In genomic region chr9:45677236-45677781, GRCm38 (mm10) we compare ENCODE assay signal across 8 mouse cellular contexts.
DNase-seq lines count a peak whose midpoint lies in the region; ATAC-seq lines count a peak whose summit lies in the region.

No protein-coding gene starts in this region.

- no peaks in the 10 kb centered on the region for H3K36me3 ChIP-seq in forebrain, embryonic 15.5 days
- H3K36me3 ChIP-seq in hindbrain, embryonic 11.5 days (ENCODE audit: control insufficient read depth, insufficient read depth, low read length): no peaks in the 10 kb centered on the region
- no peaks in the 10 kb centered on the region for H3K36me3 ChIP-seq in midbrain, embryonic 15.5 days (replicated peaks)

- peak; percentile 13 for DNase-seq in thymus, postnatal 14 days
- DNase-seq in thymus, postnatal 0 days (ENCODE audit: low spot score): no peak
- DNase-seq in hindbrain, embryonic 11.5 days (ENCODE audit: low spot score): peak; percentile 45
- peak; percentile 43 to 81 for DNase-seq in left cerebral cortex, postnatal 14 days (ENCODE audit: low spot score in 2 of 2)
- peak; percentile 72 for DNase-seq in testis, postnatal 14 days (ENCODE audit: low spot score)
- no peak for DNase-seq in adrenal gland, adult 8-10 months

- no peaks in the 10 kb centered on the region for H3K9me3 ChIP-seq in forebrain, embryonic 15.5 days
- H3K9me3 ChIP-seq in hindbrain, embryonic 11.5 days (ENCODE audit: control insufficient read depth, low read length): no peaks in the 10 kb centered on the region
- H3K9me3 ChIP-seq in midbrain, embryonic 15.5 days: no peaks in the 10 kb centered on the region

- peak; percentile 53 for ATAC-seq in forebrain, embryonic 15.5 days (replicated peaks)
- ATAC-seq in hindbrain, embryonic 11.5 days (ENCODE audit: low FRiP score): peak; percentile 50
- ATAC-seq in midbrain, embryonic 15.5 days (replicated peaks): peak; percentile 55

- H3K9ac ChIP-seq in forebrain, embryonic 15.5 days (replicated peaks): no peak overlapping the region
- peak overlapping the region; percentile 27; the same call in 1 of the 2 replicates for H3K9ac ChIP-seq in hindbrain, embryonic 11.5 days (ENCODE audit: low read depth, low read length)
- H3K9ac ChIP-seq in midbrain, embryonic 15.5 days: no peak overlapping the region

- WGBS in forebrain, embryonic 15.5 days: 8% methylated on average over 12 of the region's 12 CpGs
- WGBS in hindbrain, embryonic 11.5 days: 34% methylated on average over 12 of the region's 12 CpGs
- 9% methylated on average over 12 of the region's 12 CpGs for WGBS in midbrain, embryonic 15.5 days

- intact Hi-C loops in left cerebral cortex, postnatal 14 days (cut with DNase I): loop anchor here (5.0 kb wide), 1 partner anchor 80 kb away; no protein-coding TSS in a partner anchor

- H3K4me2 ChIP-seq in forebrain, embryonic 15.5 days (replicated peaks): no peak overlapping the region
- no peak overlapping the region for H3K4me2 ChIP-seq in hindbrain, embryonic 11.5 days (replicated peaks; ENCODE audit: low read depth, low read length)
- 0 out of 2 replicates have a peak overlapping the region, but pooled peaks have one; percentile 12 for H3K4me2 ChIP-seq in midbrain, embryonic 15.5 days

- H3K27me3 ChIP-seq in forebrain, embryonic 15.5 days: no peaks in the 10 kb centered on the region
- H3K27me3 ChIP-seq in hindbrain, embryonic 11.5 days (ENCODE audit: control insufficient read depth, insufficient read depth, low read length): no peaks in the 10 kb centered on the region
- no peaks in the 10 kb centered on the region for H3K27me3 ChIP-seq in midbrain, embryonic 15.5 days (replicated peaks)

- H3K4me1 ChIP-seq in forebrain, embryonic 15.5 days: peaks cover 49% of the 10 kb centered on the region
- peaks cover 25% of the 10 kb centered on the region for H3K4me1 ChIP-seq in hindbrain, embryonic 11.5 days (replicated peaks; ENCODE audit: control insufficient read depth, insufficient read depth, low read length)
- H3K4me1 ChIP-seq in midbrain, embryonic 15.5 days: peaks cover 54% of the 10 kb centered on the region

- H3K4me3 ChIP-seq in forebrain, embryonic 15.5 days: no peak overlapping the region
- no peak overlapping the region for H3K4me3 ChIP-seq in hindbrain, embryonic 11.5 days (ENCODE audit: low read depth, low read length)
- no peak overlapping the region for H3K4me3 ChIP-seq in midbrain, embryonic 15.5 days

- peak overlapping the region; percentile 90 for H3K27ac ChIP-seq in forebrain, embryonic 15.5 days (replicated peaks)
- H3K27ac ChIP-seq in hindbrain, embryonic 11.5 days (ENCODE audit: low read depth, low read length): peak overlapping the region; percentile 58
- H3K27ac ChIP-seq in midbrain, embryonic 15.5 days: peak overlapping the region; percentile 86

Comparison
In these comparisons a context has a peak if more than half of its experiments do, and no peak if none do; other contexts are left out.
1. DNase-seq: peak in thymus, postnatal 14 days (single experiment), hindbrain, embryonic 11.5 days (single experiment), left cerebral cortex, postnatal 14 days (2 of 2) and testis, postnatal 14 days (single experiment); none in thymus, postnatal 0 days (single experiment) and adrenal gland, adult 8-10 months (single experiment).
2. Peak in every context shown above with its lines, with median percentiles within 50 percentile points of each other: ATAC-seq and H3K27ac ChIP-seq.